Mouse (Mus musculus) E14TG2a.4 (cell line): ENCODE data around the gene Cyp2d12.
A peak's percentile ranks its signal among the peaks of the same experiment; 100 is the strongest.
"Not testable (repeated sequence)": the region's sequence is repeated elsewhere in the genome, so short reads cannot be mapped to it uniquely, and the experiment has no call there.

ENCODE experiments used
- H3K27me3 ChIP-seq: 2 replicates; pipeline ENCODE4 v1.6.1; 2014; ENCODE audit warnings: low read length, control low read depth; ENCODE audit not compliant: insufficient read depth
- H3K36me3 ChIP-seq: 2 replicates; pipeline ENCODE4 v1.6.1; 2014; ENCODE audit warnings: low read length, control low read depth; ENCODE audit not compliant: insufficient read depth
- H3K4me1 ChIP-seq: replicated peaks from 2 replicates; pipeline ENCODE4 v1.6.1; 2014; ENCODE audit warnings: low read depth, low read length, control low read depth
- H3K4me3 ChIP-seq: replicated peaks from 2 replicates; pipeline ENCODE4 v1.5.1; 2014; ENCODE audit warnings: mild to moderate bottlenecking, low read length
- H3K9me3 ChIP-seq: 2 replicates; pipeline ENCODE4 v1.6.1; 2014; ENCODE audit warnings: low read length, control low read depth
- CTCF ChIP-seq: conservative IDR thresholded peaks from 2 replicates; pipeline ENCODE4 v1.5.1; 2014; ENCODE audit warnings: low read length
- NANOG ChIP-seq: IDR thresholded peaks from 2 replicates; pipeline ENCODE4 v1.6.1; 2014; ENCODE audit warnings: borderline replicate concordance, low read length, mixed read lengths
- POU5F1 ChIP-seq: IDR thresholded peaks from 2 replicates; pipeline ENCODE4 v1.6.1; 2014; ENCODE audit warnings: low read length, borderline replicate concordance

Cyp2d12 gene

DNA sequence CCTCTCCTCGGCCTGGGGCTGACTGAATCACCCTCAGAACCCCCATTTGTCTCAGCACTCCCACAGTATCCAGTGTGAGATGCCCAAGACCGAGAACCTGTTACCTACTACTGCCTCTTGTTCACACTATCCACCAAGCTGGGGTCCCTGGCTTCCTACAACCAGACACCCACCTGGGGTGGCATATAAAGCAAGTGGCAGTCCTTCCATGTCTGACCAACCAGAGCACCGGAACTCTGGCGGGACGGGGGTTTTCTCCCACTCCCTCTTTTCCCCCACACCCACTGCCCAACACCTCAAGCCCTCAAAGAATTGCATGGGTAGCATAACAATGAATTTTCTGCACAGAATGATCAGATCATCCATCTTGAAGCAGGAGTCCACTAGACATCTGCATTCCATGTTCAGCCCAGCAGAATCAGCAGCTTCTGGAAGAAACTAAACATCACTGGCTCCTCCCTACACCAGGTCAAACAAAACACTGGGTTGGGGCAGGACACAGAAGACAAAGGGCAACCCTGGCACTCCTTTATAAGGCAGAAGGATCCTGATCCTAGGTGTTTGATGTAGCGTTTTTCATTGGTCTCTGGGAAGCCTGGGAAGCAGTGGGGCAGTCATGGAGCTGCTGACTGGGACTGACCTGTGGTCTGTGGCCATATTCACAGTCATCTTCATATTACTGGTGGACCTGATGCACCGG is at the start of gene Cyp2d12:
Gene Cyp2d12 (plus strand): TSS at position 542 of the 700 bp plus-strand sequence.
- no peaks in the 10 kb centered on the region for H3K36me3 ChIP-seq
- H3K4me3 ChIP-seq: no peak within 1 kb of the TSS
- no peaks in the 10 kb centered on the region for H3K27me3 ChIP-seq
- no peak for TF ChIP-seq POU5F1
- TF ChIP-seq NANOG: no peak
- TF ChIP-seq CTCF: no peak
- peaks cover 34% of the 10 kb centered on the region for H3K9me3 ChIP-seq
- H3K4me1 ChIP-seq: no peaks in the 10 kb centered on the region

GRCm38 (mm10) chr15:82506971-82507370 is 47.9 kb upstream of the Cyp2d12 start:
- Histone ChIP-seq H3K4me1 (peaks cover 3% of the 10 kb centered on the region; the same call in 1 of the 2 replicates), H3K4me3 (no peak overlapping the region), H3K9me3 (peaks cover 17% of the 10 kb centered on the region), H3K36me3 (no peaks in the 10 kb centered on the region), H3K27me3 (no peaks in the 10 kb centered on the region)
- TF ChIP-seq CTCF (no peak), NANOG (no peak), POU5F1 (no peak)

GRCm38 (mm10) chr15:82507740-82508139 is 47.1 kb upstream of the Cyp2d12 start:
- TF ChIP-seq CTCF: 0 out of 2 replicates have a peak, but pooled peaks have one; percentile 8
- not testable (repeated sequence) for H3K36me3 ChIP-seq, H3K4me1 ChIP-seq, H3K27me3 ChIP-seq, H3K4me3 ChIP-seq
- H3K9me3 ChIP-seq: peaks cover 15% of the 10 kb centered on the region

GRCm38 (mm10) chr15:82509495-82509894 is 45.4 kb upstream of the Cyp2d12 start:
- not testable (repeated sequence) for H3K36me3 ChIP-seq, H3K4me3 ChIP-seq, H3K27me3 ChIP-seq, H3K4me1 ChIP-seq
- peaks cover 15% of the 10 kb centered on the region for H3K9me3 ChIP-seq

DNA sequence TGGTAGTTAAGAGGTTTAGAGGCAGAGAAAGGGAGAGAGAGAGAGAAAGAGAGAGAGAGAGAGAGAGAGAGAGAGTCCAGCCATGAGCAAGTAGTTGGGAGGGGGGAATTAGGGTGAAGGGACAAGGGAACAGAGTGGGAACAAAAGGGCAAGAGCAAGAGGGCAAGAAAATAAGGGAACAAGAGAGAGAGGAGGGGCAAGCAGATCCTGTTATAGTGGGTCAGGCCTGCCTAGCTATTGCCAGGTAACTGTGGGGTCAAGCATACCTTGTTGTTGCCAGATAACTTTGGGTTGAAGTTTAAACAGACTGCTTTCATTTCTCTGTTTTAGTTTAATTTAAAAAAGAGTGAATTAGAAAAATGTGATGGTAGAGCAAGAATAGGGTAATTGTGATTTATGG is 44.4 kb upstream of the Cyp2d12 start:
- not testable (repeated sequence) for H3K36me3 ChIP-seq, H3K4me3 ChIP-seq, H3K4me1 ChIP-seq, H3K27me3 ChIP-seq
- H3K9me3 ChIP-seq: peaks cover 15% of the 10 kb centered on the region

- H3K36me3 ChIP-seq, H3K27me3 ChIP-seq, H3K4me1 ChIP-seq, H3K9me3 ChIP-seq, H3K4me3 ChIP-seq: not testable (repeated sequence)
These were observed 42.8 kb upstream of the Cyp2d12 start for GRCm38 (mm10) chr15:82512111-82512510.

- not testable (repeated sequence) for H3K27me3 ChIP-seq, H3K9me3 ChIP-seq, H3K4me1 ChIP-seq, H3K4me3 ChIP-seq, H3K36me3 ChIP-seq
These were observed 38.7 kb upstream of the Cyp2d12 start for GRCm38 (mm10) chr15:82516174-82516573.

DNA sequence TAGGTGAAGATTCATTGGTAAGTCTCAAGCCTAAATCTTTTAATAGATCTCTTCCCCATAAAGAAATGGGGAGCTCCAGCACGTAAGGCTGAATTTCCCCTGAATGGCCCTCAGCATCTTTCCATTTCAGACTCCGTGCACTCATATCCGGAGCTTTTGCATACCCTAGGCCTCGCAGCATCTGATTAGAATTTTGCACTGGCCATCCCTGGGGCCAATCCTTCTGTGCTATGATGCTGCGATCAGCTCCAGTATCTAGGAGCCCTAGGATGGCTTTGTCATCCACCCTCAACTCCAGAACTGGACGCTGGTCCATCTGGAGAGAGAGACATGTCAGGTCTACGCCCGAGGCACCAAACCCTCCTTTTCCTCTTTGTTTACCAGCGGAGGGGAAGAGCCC is 27.5 kb upstream of the Cyp2d12 start:
- H3K9me3 ChIP-seq: peaks cover 40% of the 10 kb centered on the region
- H3K36me3 ChIP-seq, H3K27me3 ChIP-seq, H3K4me1 ChIP-seq, H3K4me3 ChIP-seq: not testable (repeated sequence)

- peaks cover 52% of the 10 kb centered on the region for H3K9me3 ChIP-seq
- not testable (repeated sequence) for H3K4me1 ChIP-seq, H3K27me3 ChIP-seq, H3K4me3 ChIP-seq, H3K36me3 ChIP-seq
These were observed 22.2 kb upstream of the Cyp2d12 start for GRCm38 (mm10) chr15:82532721-82533120.

DNA sequence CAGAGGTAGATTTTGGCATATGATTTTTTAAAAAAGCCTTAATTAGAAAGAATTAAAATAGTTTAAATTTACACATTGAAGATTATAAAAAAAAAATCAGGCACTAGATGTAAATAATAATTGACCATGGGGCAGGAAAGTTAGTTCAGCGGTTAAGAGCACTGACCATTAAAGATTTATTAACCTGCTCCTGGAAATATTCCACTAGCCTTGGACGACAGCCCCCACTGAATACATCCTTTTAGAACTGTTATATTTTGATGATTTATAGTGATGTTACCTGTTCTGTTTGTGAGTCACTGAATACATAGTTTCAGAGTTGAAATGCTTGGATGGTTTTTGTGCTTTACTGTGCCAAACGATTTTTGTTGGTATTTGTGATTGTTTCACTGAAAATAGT is 11.9 kb upstream of the Cyp2d12 start:
- H3K4me3 ChIP-seq, H3K27me3 ChIP-seq, H3K9me3 ChIP-seq, H3K36me3 ChIP-seq, H3K4me1 ChIP-seq: not testable (repeated sequence)

DNA sequence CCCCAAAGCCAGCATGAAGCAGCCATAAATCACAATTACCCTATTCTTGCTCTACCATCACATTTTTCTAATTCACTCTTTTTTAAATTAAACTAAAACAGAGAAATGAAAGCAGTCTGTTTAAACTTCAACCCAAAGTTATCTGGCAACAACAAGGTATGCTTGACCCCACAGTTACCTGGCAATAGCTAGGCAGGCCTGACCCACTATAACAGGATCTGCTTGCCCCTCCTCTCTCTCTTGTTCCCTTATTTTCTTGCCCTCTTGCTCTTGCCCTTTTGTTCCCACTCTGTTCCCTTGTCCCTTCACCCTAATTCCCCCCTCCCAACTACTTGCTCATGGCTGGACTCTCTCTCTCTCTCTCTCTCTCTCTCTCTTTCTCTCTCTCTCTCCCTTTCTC is 10.3 kb upstream of the Cyp2d12 start:
- not testable (repeated sequence) for H3K27me3 ChIP-seq, H3K4me1 ChIP-seq, H3K36me3 ChIP-seq, H3K9me3 ChIP-seq, H3K4me3 ChIP-seq

- not testable (repeated sequence) for H3K36me3 ChIP-seq, H3K9me3 ChIP-seq, H3K4me1 ChIP-seq, H3K4me3 ChIP-seq, H3K27me3 ChIP-seq
These were observed 7.1 kb upstream of the Cyp2d12 start for GRCm38 (mm10) chr15:82547753-82548152.

GRCm38 (mm10) chr15:82553211-82553610 is 1.7 kb upstream of the Cyp2d12 start:
- not testable (repeated sequence) for H3K4me1 ChIP-seq, H3K36me3 ChIP-seq, H3K4me3 ChIP-seq, H3K27me3 ChIP-seq
- H3K9me3 ChIP-seq: peaks cover 34% of the 10 kb centered on the region
